Mouse (Mus musculus) frontal cortex, postnatal 10 days (tissue): Measurements from ENCODE around the gene Shc4.
A peak's percentile ranks its signal among the peaks of the same experiment; 100 is the strongest.

Experiments used
- DNase-seq, 2 experiments: peaks; one replicate each; pipeline ENCODE4 v3.0.0; 2022; ENCODE audit warnings: low spot score in 2 of 2, mixed read lengths in 1 of 2

Gene Shc4

DNA sequence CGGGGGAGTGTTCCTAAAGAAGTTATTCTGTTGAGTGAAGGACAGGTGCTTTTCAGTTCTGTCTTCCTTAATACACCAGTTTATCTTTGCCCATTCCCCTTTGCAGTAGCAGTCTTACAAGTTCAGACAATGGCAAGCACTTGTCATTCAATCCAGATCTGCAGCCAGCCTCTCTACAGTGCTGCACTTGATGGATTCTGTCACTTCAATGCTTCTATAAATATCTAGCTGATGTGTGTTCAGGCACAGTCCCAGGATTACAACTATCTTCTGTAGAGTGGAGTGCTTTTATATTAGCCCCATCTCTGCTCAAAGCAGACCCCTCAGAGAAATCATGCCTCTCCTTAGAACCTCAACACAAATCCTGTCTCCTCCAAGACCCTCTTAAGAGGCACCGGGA is 93.9 kb downstream of the Shc4 start:
- DNase-seq: no peak

GRCm38 (mm10) chr2:125628487-125628886 is 95.5 kb downstream of the Shc4 start:
- DNase-seq: no peak

GRCm38 (mm10) chr2:125626536-125626935 is 97.4 kb downstream of the Shc4 start:
- no peak for DNase-seq

GRCm38 (mm10) chr2:125624837-125625351 is 99.1 kb downstream of the Shc4 start, which contains the start of gene Cep152:
Gene Cep152, minus strand, starts transcription at chr2:125625113.
- peak; percentile 93 to 97 for DNase-seq

GRCm38 (mm10) chr2:125624127-125624685 is 99.7 kb downstream of the Shc4 start:
- no peak for DNase-seq

DNA sequence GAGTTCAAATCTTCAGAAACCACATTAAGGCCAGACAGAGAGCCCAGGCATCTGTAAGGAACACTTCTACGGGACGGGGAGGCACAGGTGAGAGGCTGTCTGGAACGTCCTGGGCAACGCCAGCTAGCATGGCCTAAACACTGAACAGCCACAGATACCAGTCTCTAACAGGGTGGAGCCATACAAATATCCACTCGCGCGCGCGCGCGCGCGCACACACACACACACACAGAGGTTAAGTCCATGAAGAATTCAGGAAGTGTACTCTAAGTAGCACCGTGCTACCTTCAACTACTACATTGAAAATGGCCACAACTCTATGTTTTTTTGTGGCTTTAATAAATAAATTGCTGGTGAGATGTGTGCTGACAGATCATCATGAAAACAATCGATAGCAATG is 100.7 kb downstream of the Shc4 start:
- DNase-seq: no peak

DNA sequence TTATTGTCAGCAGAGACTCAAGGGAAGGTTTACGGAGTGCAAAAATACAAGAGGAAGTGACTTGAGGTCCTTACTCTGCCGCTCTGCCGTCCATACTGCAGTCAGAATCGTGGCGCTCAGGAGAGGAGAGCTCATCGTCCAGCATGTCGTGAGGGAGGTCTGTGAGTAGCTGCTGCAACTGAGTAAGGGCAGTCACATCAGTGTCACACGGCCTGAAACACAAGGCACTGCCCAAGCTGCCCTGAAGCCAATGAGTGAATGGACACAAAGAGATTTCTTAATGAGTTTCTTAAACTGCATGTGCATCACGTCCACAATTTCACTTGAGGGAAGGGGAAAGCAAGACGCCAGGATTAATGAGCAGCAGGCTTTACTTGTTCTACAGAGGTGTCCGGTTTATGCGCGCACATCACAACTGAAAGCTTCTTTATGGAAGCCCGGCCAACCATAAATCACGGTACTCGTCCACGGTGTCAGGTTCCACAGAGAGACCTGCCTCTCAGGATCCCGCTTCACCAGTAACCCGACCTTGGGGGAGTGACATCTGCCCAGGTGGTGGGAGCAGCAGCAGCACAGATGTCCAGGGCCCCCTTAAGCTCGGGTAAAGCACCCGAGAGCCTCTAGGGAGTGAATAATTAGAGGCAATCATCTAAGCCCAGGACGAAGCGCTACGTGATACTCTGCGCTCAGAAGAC is 103.6 kb downstream of the Shc4 start:
- DNase-seq: no peak

GRCm38 (mm10) chr2:125615858-125616424 is 108.0 kb downstream of the Shc4 start:
- no peak for DNase-seq

GRCm38 (mm10) chr2:125615440-125615839 is 108.5 kb downstream of the Shc4 start:
- DNase-seq: no peak

- DNase-seq: no peak
Observed at GRCm38 (mm10) chr2:125606220-125606845, 117.6 kb downstream of the Shc4 start.

- DNase-seq: peak; percentile 36 to 58
Observed at GRCm38 (mm10) chr2:125604646-125605045, 119.3 kb downstream of the Shc4 start.

DNA sequence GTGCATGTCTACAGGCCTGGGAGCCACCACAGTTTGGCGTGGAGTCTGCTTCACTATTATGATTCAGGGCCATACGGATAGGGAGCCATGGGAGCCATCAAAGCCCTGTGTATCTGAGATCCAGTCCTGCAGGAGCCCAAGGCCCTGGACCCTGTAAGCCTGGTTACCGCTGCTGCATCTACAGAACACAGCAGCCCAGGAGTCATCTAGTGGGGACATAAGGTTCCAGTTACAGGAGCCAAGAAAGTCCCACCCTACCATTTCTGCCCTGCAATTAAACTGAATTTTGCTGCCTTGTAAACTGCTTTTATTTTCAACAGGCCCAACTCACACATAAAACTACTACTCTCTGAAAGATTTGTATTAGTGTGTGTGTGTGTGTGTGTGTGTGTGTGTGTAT is 121.0 kb downstream of the Shc4 start:
- no peak for DNase-seq

GRCm38 (mm10) chr2:125598958-125599357 is 125.0 kb downstream of the Shc4 start:
- no peak for DNase-seq

DNA sequence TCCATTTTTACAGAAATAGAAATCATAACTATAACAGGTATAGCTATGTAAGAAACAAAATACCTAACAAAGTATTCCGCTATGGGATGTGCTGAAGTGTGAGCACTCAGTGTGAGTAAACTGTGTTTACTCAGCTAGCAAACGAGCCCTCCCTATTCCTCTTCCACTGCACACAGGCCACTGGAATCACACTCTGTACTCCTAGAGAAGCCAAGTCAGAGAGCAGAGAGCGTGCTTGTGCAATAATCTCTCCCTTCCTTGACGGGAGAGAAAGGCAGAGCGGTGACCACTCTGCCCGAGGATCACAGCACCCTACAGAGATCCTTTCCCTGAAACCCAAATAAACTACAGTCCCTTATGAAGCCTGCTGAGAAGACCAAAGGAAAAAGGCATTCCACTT is 125.7 kb downstream of the Shc4 start:
- no peak for DNase-seq

DNA sequence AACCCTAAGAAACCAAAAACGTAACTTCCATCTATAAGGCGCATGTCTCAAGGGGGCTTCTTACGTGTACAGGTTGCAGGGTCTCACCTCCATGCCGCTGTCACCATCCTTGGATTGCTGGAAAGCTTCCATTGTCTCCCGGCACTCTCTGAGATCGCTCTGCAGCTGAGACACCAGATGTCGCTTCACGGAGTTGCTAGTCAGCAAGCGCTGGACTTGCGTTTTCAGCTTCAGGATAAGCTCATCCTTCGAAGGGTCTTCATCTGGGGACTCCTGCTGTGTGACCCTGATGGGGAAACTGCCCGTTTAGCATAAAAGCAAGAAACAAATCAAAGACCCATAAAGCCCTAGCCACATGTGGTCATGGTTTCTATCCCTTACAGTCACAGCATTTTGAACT is 129.2 kb downstream of the Shc4 start:
- no peak for DNase-seq

DNA sequence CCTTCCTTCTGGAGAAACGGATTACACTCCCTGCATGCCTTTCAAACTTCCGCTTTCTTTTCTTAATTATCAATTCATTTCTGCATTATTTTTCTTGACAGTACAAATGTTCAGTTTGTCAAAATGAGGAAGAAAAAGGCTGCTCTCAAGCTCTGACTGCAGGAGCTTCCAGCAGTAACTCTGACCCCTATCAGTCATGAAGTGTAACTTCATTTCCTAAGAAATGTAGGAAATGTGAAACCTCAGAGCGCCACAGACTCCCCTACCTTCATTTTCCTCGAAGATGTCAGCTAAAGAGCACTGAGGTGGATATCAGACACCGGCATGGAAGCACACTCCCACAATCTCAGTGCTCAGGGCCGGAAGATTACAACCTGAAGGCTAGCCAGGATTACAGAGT is 129.9 kb downstream of the Shc4 start:
- DNase-seq: no peak

DNA sequence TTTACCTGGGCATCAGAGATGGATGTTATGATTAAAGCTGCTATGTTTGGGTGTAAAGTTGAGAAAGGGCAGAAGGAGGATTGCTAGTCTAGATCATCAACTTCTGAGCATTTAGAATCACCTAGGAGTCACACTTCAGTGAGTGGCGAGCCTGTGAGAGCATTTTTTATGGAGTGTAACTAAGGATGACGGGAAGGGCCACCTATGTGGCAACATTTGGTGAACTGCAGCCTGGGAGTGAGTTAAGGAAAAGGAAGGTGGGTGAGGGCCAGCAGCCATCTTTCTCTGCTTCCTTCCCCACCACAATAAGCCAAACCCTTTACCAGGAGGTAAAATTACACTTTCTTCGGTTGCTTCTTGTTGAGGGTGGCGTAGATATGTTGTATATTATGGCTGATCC is 132.1 kb downstream of the Shc4 start:
- DNase-seq: no peak

DNA sequence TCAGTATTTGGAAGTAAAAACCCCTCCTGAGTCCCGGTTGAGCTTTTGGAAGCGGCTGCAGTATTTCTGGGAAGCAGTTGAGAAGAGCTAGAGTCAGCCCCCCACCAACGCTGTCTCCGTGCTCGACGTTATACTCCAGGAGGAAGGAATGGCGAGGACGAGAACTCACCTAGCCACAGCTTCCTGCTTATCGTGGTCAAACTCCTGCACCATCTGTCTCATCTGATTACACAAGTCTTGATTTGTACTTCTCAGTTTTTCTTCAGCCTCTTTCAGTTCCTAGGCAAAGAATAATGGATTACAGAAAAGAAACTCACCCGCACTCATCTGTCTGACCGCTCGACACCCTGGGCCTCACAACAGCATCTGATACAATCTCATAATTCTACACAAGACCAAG is 134.7 kb downstream of the Shc4 start:
- no peak for DNase-seq

DNA sequence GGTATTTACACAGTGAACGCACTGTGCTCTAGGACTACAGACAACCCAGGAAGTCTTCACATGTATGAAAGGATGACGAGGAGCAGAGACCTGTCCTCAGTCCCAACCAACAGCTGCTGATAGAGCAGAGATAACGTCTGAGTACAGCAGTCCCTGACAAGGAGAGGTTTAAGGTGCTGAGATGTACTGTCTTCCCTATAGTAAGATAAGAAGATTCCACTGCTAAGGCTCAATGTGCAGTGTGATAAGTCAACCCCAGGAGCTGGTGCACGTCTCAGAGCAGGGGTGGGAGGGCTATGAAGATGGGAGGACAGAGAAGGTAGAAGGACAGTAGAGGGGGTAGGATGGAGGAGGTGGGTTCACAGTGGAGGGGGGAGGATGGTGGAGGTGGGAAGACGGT is 142.9 kb downstream of the Shc4 start:
- DNase-seq: no peak

DNA sequence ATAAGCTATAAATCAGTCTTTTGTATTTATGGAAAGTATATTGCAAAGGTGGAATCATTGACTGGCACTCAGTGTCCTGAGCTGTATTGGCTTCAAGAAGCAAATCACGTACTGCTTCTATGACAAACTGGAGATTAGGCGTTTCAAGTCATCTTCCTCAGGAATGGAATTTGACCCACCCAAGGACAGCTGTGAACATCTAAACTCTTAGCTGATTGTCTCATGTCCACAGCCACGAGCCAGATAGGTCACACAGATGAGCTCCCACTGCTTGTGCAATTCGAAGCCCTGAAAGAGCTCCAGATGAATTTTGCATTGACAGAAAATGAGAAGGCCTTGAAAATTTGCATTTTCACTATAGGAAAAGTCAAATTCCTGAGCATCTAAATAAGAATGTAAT is 146.3 kb downstream of the Shc4 start:
- no peak for DNase-seq
